Mouse (Mus musculus): Measurements from ENCODE around the gene Commd1. TPM values are rescaled to one million over a fixed set of nuclear protein-coding genes. Genes with fewer than 3 reads are reported as not detected.

The Commd1 gene
- total and polyA plus RNA-seq, 2 experiments from 2014 or later = 11.6 to 242 TPM

DNA sequence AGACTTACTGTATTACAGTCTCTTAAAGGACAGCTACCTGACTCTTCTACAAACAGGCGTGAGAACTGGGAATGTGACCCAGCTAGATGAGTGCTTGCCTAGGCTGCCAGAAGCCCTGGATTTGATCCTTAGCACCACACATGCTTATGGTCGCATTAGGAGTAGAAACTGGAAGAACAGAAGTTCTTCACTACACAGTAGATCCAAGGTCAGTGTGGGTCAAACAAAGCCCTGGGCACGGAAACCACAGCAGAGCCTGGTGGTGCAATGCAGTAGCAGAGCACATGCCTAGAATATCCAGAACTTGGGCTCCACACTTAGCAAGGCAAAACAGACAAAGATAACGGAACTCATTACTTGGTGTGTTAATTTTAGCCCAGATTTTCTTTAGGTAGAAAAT is 132.1 kb downstream of the Commd1 start:
- Histone ChIP-seq H3K9ac (replicated peaks; ENCODE audit: low read length) (no peak overlapping the region), H3K27ac (no peak overlapping the region), H3K36me3 (ENCODE audit: insufficient read depth, low read length) (no peaks in the 10 kb centered on the region), H3K27me3 (ENCODE audit: insufficient read depth, low read length) (no peaks in the 10 kb centered on the region), H3K4me3 (ENCODE audit: low read length) (no peak overlapping the region), H3K4me2 (ENCODE audit: low read depth, low read length) (no peak overlapping the region), H3K4me1 (ENCODE audit: insufficient read depth, low read length) (peaks cover 11% of the 10 kb centered on the region; the same call in 1 of the 2 replicates), H3K9me3 (ENCODE audit: low read length) (no peaks in the 10 kb centered on the region)
- ATAC-seq (no peak), DNase-seq (ENCODE audit: low spot score) (no peak)
- TF ChIP-seq CTCF (IDR thresholded peaks at IDR 0.05; ENCODE audit: low read depth) = no peak
- WGBS = 83% methylated on average over 4 of the region's 4 CpGs

DNA sequence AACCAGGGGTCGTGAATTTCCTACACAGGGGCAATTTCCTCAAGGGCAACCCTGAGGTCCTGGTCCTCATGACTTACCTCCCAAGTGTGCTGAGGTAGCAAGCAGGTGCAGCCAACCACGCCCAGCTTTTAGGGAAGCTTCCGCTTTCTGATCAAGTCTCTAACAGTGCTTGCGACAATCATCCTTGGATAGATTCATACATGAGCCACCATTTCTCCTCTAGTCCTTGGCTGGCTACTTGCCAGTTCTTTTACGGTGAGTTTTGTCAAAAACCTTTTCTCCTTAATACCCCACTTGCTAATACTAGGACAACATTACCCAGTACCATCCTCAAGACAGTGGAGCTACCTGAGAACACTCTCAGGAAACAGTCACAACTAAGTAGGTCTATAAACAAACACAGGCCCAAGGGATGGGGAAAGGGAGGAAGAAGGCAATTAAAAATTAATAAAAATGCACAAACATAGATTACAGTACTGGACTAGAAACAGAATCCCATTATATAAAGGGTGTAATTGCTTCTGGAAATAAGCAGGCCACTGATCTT is 133.5 kb downstream of the Commd1 start:
- Histone ChIP-seq H3K4me1 (ENCODE audit: insufficient read depth, low read length) (peaks cover 11% of the 10 kb centered on the region; the same call in 1 of the 2 replicates), H3K9ac (replicated peaks; ENCODE audit: low read length) (no peak overlapping the region), H3K27me3 (ENCODE audit: insufficient read depth, low read length) (no peaks in the 10 kb centered on the region), H3K4me3 (ENCODE audit: low read length) (no peak overlapping the region), H3K9me3 (ENCODE audit: low read length) (no peaks in the 10 kb centered on the region), H3K4me2 (ENCODE audit: low read depth, low read length) (no peak overlapping the region), H3K27ac (no peak overlapping the region), H3K36me3 (ENCODE audit: insufficient read depth, low read length) (no peaks in the 10 kb centered on the region)
- no peak for TF ChIP-seq CTCF (IDR thresholded peaks at IDR 0.05; ENCODE audit: low read depth)
- WGBS = 87% methylated on average over 5 of the region's 5 CpGs
- ATAC-seq (no peak), DNase-seq (ENCODE audit: low spot score) (no peak)

DNA sequence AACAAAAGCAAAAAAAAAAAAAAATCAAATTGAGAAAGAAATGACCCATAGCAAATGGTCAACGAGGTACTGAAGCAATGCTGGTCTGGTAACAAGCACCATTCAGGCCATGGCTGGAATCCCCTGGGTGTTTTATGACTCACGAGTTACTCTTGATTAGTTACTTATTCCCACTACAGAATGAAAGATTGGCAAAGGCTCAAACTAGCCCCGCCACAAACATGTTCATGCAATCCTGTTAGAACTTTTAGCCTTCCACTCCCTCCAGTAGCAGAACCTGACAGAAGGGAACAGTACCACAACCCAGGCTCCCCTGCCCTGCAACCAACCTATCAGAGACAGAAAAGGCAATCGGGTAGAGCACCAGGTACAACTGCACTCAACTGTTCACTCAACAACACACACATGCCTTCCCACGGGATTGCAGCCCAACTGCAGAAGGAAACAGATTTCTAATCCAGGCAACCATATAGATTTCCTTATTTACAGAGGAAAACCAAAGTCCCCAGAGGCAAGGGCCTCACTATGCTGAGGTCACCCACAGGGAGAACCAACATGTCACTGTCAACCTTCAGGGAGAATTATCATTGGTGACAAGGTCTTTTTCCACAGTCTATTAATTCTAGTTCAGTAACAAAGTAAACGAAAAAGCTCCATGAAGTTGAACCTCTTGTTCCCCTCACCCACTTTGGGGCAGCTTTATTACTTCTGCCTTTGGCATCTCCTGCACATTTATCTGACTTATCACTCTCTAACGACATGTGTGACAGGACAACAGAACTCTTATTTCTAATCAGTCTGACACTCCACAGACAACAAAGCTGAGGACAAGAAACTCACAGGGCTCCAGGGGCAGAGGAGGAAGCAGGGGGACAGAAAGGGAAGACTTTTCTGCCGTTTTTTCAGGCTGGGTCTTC is 134.2 kb downstream of the Commd1 start:
- WGBS = 67% methylated on average over 8 of the region's 8 CpGs
- Histone ChIP-seq H3K4me2 (ENCODE audit: low read depth, low read length) (no peak overlapping the region), H3K27ac (no peak overlapping the region), H3K9me3 (ENCODE audit: low read length) (no peaks in the 10 kb centered on the region), H3K4me3 (ENCODE audit: low read length) (no peak overlapping the region), H3K4me1 (ENCODE audit: insufficient read depth, low read length) (peaks cover 11% of the 10 kb centered on the region; the same call in 1 of the 2 replicates), H3K9ac (replicated peaks; ENCODE audit: low read length) (no peak overlapping the region), H3K27me3 (ENCODE audit: insufficient read depth, low read length) (no peaks in the 10 kb centered on the region), H3K36me3 (ENCODE audit: insufficient read depth, low read length) (no peaks in the 10 kb centered on the region)
- DNase-seq (ENCODE audit: low spot score) (no peak), ATAC-seq (no peak)
- TF ChIP-seq CTCF (IDR thresholded peaks at IDR 0.05; ENCODE audit: low read depth) = no peak

DNA sequence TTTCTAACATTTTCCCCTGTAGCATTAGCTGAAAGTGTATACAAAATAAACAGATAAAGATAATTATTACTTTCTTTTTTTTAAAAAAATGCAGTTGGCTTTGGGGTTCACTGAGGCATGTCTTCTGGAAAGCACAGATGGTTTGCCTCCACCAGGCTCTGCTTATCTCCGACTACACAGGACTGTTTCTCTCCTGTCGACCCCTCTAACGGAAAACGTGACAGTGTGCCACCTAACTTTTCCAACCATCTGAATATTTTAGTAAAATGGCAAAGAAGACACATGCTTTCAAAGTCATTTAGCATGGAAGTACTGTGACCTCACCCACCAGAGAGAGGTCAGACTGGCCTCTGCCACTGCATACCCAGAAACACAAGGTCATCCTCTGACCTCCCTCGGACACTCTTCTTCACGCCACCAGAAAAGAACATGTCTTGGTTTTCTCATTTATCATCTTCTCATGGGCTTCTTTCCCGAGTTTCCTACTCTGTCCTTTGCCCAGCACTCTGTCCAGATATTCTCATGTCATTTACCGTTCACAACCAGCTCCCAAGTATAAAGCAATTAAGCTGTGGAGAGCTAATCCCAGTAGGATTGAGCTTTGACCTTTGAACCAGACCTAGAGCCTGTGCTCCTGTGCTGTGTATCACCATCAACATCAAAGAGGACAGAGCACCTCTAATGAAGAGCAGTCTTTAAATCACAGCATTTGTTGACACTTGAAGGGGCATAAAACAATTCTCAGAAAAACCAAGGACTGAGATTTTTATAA is 135.0 kb downstream of the Commd1 start:
- Histone ChIP-seq H3K4me1 (ENCODE audit: insufficient read depth, low read length) (peaks cover 11% of the 10 kb centered on the region; the same call in 1 of the 2 replicates), H3K9ac (replicated peaks; ENCODE audit: low read length) (no peak overlapping the region), H3K27me3 (ENCODE audit: insufficient read depth, low read length) (no peaks in the 10 kb centered on the region), H3K4me3 (ENCODE audit: low read length) (no peak overlapping the region), H3K4me2 (ENCODE audit: low read depth, low read length) (no peak overlapping the region), H3K27ac (no peak overlapping the region), H3K9me3 (ENCODE audit: low read length) (no peaks in the 10 kb centered on the region), H3K36me3 (ENCODE audit: insufficient read depth, low read length) (no peaks in the 10 kb centered on the region)
- ATAC-seq (no peak), DNase-seq (ENCODE audit: low spot score) (no peak)
- TF ChIP-seq CTCF (IDR thresholded peaks at IDR 0.05; ENCODE audit: low read depth) = no peak
- WGBS = 69% methylated on average over 8 of the region's 8 CpGs

Other genes with a start within 250 kb of the Commd1 start
- gene B3gnt2, start 121.4 kb downstream of the Commd1 start, total RNA-seq (2014; rRNA removed) = 4.8 and 9.2 TPM in 2 replicates
- gene B3gnt2, start 121.4 kb downstream of the Commd1 start, polyA plus RNA-seq (2015; fragmentation: Nextera tagmentation; extraction: Ambion mirVana) = 2.9 and 4.5 TPM in 2 replicates
- 16.7 and 20.6 TPM in 2 replicates for gene Zrsr1, start 10.4 kb downstream of the Commd1 start, total RNA-seq (2014; rRNA removed)
- 8.4 and 9.1 TPM in 2 replicates for gene Zrsr1, start 10.4 kb downstream of the Commd1 start, polyA plus RNA-seq (2015; fragmentation: Nextera tagmentation; extraction: Ambion mirVana)
- gene Gm28048, start 292 bp downstream of the Commd1 start, total RNA-seq (2014; rRNA removed) = not detected in 2 replicates
- 3.2 and 3.4 TPM in 2 replicates for gene Gm28048, start 292 bp downstream of the Commd1 start, polyA plus RNA-seq (2015; fragmentation: Nextera tagmentation; extraction: Ambion mirVana)
- 128 and 143 TPM in 2 replicates for gene Cct4, start 8.1 kb upstream of the Commd1 start, total RNA-seq (2014; rRNA removed)
- gene Cct4, start 8.1 kb upstream of the Commd1 start, polyA plus RNA-seq (2015; fragmentation: Nextera tagmentation; extraction: Ambion mirVana) = 219 and 220 TPM in 2 replicates
- gene Fam161a, start 25.1 kb upstream of the Commd1 start, total RNA-seq (2014; rRNA removed) = 2.9 and 10.7 TPM in 2 replicates
- 4.9 and 6.8 TPM in 2 replicates for gene Fam161a, start 25.1 kb upstream of the Commd1 start, polyA plus RNA-seq (2015; fragmentation: Nextera tagmentation; extraction: Ambion mirVana)

Measured in hindbrain, postnatal 0 days (tissue).